Mouse (Mus musculus): ENCODE results near the gene Calm4.
"Not testable (repeated sequence)": the region's sequence is repeated elsewhere in the genome, so short reads cannot be mapped to it uniquely, and the experiment has no call there.

The Calm4 gene

GRCm38 (mm10) chr13:3837312-3837807 lies at the start of gene Calm4:
Calm4 (plus strand) TSS chr13:3837757.
- not testable (repeated sequence) for DNase-seq (ENCODE audit: low spot score in 2 of 2)

- DNase-seq (ENCODE audit: low spot score in 2 of 2) = no peak
Measured at GRCm38 (mm10) chr13:3788588-3788987, 49.0 kb upstream of the Calm4 start.

- DNase-seq (ENCODE audit: low spot score in 2 of 2) = no peak
Measured at GRCm38 (mm10) chr13:3789531-3789930, 48.0 kb upstream of the Calm4 start.

- DNase-seq (ENCODE audit: low spot score in 2 of 2) = no peak
Measured at GRCm38 (mm10) chr13:3796649-3797048, 40.9 kb upstream of the Calm4 start.

- DNase-seq (ENCODE audit: low spot score in 2 of 2) = no peak
Measured at GRCm38 (mm10) chr13:3798751-3799150, 38.8 kb upstream of the Calm4 start.

GRCm38 (mm10) chr13:3799386-3799785 lies 38.2 kb upstream of the Calm4 start:
- no peak for DNase-seq (ENCODE audit: low spot score in 2 of 2)

GRCm38 (mm10) chr13:3804186-3804585 lies 33.4 kb upstream of the Calm4 start, which contains the start of gene Calml3:
Calml3 (minus strand) TSS chr13:3804316.
- DNase-seq (ENCODE audit: low spot score in 2 of 2) = no peak

GRCm38 (mm10) chr13:3805132-3805531 lies 32.4 kb upstream of the Calm4 start:
- DNase-seq (ENCODE audit: low spot score in 2 of 2) = no peak

- DNase-seq (ENCODE audit: low spot score in 2 of 2) = no peak
Measured at GRCm38 (mm10) chr13:3805638-3806037, 31.9 kb upstream of the Calm4 start.

GRCm38 (mm10) chr13:3807131-3807827 lies 30.3 kb upstream of the Calm4 start:
- DNase-seq (ENCODE audit: low spot score in 2 of 2) = no peak

GRCm38 (mm10) chr13:3818012-3818739 lies 19.4 kb upstream of the Calm4 start:
- no peak for DNase-seq (ENCODE audit: low spot score in 2 of 2)

- DNase-seq (ENCODE audit: low spot score in 2 of 2) = no peak
Measured at GRCm38 (mm10) chr13:3818740-3819076, 18.8 kb upstream of the Calm4 start.

- DNase-seq (ENCODE audit: low spot score in 2 of 2) = no peak
Measured at GRCm38 (mm10) chr13:3822105-3822504, 15.5 kb upstream of the Calm4 start.

- DNase-seq (ENCODE audit: low spot score in 2 of 2) = no peak
Measured at GRCm38 (mm10) chr13:3825726-3826125, 11.8 kb upstream of the Calm4 start.

- DNase-seq (ENCODE audit: low spot score in 2 of 2) = no peak
Measured at GRCm38 (mm10) chr13:3831546-3831945, 6.0 kb upstream of the Calm4 start.

GRCm38 (mm10) chr13:3831994-3832393 lies 5.6 kb upstream of the Calm4 start:
- no peak for DNase-seq (ENCODE audit: low spot score in 2 of 2)

- DNase-seq (ENCODE audit: low spot score in 2 of 2) = no peak
Measured at GRCm38 (mm10) chr13:3832450-3832849, 5.1 kb upstream of the Calm4 start.

GRCm38 (mm10) chr13:3833644-3834043 lies 3.9 kb upstream of the Calm4 start:
- not testable (repeated sequence) for DNase-seq (ENCODE audit: low spot score in 2 of 2)

- DNase-seq (ENCODE audit: low spot score in 2 of 2) = not testable (repeated sequence)
Measured at GRCm38 (mm10) chr13:3840662-3841061, 3.1 kb downstream of the Calm4 start.

- DNase-seq (ENCODE audit: low spot score in 2 of 2) = no peak
Measured at GRCm38 (mm10) chr13:3850330-3850729, 12.8 kb downstream of the Calm4 start.

GRCm38 (mm10) chr13:3853648-3854333 lies 16.2 kb downstream of the Calm4 start, which contains the start of gene Calm5:
Calm5 (plus strand) TSS chr13:3854173.
- not testable (repeated sequence) for DNase-seq (ENCODE audit: low spot score in 2 of 2)

GRCm38 (mm10) chr13:3854856-3855255 lies 17.3 kb downstream of the Calm4 start:
- no peak for DNase-seq (ENCODE audit: low spot score in 2 of 2)
